Mouse (Mus musculus): ENCODE results near the gene Wnt5a.
A peak's percentile ranks its signal among the peaks of the same experiment; 100 is the strongest.

DNA sequence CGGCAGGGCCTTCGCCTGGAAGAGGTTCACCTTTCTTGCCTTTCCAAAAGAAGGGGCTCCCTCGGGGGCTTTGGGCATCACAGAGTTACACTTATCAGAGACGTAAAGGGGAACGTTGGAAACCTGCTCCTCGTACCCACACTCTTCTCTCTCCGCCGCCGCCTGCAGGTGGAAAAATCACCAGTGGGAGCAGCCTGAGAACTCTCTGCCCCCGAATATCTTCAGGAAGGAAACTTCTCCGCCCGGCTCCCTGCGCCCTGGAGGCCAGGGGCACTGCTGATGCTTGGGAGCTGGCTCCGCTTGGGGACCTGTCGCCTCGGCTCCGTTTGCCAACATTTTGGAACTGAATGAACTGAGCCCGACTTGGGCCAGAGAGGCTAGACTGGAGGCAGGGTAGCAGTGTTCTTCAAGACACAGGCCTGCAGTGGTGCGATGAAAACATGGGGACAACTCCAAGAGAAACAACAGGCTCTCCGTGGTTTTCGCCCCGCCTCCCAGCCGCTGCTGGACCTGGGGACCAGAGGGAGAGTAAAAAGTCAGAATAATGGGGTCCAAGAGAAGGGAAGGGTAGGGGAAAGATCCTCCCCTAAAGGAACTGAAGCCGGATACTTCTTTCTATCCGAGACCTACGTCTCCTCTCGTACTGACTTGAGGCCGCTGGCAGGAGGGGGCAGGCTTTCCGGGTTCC lies 5.9 kb downstream of the Wnt5a start:
- TF ChIP-seq EP300 (optimal IDR thresholded peaks at IDR 0.05) (no peak), CTCF (IDR thresholded peaks at IDR 0.05; ENCODE audit: low read depth) (peak; percentile 47)
